Mouse (Mus musculus) G1E-ER4 (cell line): ENCODE data around the gene Smad6. TPM values are rescaled to one million over a fixed set of nuclear protein-coding genes. Genes with fewer than 3 reads are reported as not detected.

Source experiments
- GATA1 ChIP-seq: IDR thresholded peaks from one replicate; pipeline ENCODE4 v1.8.0; 2012; ENCODE audit warnings: low read length, inconsistent platforms
- polyA plus RNA-seq: library from polyadenylated mRNA; stranded (reverse); fragments of >175 nt; gene quantifications from 2 replicates; pipeline ENCODE4 v1.2.3, GENCODE M21; 2012

Gene Smad6
- polyA plus RNA-seq, 1 experiment: 14.2 TPM

DNA sequence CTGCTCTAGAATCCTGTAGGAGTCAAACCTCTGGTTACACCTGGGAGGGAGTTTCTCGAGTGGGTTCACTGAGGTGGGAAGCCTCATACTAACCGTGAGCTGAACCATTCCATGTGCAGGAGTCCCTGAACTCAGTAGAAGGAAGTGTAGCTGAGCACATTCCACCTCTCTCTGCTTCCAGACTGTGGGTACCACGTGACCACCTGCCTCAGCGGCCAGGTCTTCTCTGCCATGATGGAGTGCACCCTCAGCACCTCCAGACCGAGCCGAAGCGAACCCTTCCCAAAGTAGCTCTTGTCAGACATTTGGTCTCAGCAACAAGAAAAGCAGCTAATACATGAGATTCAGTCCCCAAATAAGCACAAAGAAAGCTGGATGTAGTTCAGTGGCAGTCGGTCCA lies 20.4 kb upstream of the Smad6 start:
- TF ChIP-seq GATA1: no peak

DNA sequence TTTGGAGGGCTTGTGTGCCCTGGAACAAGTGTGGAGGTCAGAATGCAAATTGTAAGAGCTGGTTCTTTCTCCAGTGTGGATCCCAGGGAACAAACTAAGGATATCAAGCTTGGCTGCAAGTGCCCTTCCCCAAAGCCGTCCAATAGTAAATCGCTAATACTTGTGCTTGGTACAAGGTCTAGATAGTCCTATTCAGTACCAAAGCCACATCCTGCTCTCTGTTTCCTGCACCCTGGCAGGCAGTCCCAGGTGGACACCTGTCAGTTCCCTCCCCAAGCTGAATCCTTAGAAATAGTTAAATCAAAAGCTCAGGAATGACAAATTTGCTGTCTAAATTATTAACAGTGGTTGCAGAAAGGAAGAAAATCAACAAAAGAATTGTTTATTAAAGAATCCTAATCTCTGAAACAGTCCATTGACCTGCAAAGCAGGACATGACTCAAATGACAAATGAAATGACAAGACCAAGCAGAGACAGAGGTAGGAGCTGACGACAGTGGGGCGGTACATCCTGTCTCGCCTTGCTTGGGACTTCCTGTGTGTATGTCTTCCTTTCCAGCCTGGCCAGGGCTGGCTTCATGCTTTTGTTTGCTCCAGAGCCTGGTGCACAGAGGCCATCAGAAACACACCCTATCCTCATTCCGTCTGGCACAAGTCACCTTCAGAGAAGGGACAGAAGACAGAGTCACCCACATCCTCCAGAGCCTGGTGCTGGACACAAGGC lies 8.2 kb upstream of the Smad6 start:
- no peak for TF ChIP-seq GATA1

DNA sequence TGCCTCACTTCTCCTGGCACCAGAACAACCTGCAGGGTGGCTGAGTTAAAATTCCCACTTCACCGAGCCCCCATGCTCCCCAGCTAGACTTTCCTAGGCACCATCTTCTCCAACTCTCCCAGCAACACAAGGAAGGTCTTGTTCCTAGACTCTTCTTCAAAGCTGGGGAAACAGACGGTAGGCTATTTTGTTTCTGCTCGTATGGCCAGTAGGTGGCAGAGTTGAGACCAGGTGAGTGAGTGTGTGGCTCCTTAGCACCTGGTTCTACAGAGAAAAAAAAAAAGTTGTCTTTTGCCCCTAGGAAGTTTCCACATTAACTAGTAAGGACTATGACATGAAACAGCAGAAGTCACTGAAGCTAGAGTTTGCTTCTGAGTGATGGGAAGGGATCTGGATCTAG lies 3.7 kb upstream of the Smad6 start:
- no peak for TF ChIP-seq GATA1

DNA sequence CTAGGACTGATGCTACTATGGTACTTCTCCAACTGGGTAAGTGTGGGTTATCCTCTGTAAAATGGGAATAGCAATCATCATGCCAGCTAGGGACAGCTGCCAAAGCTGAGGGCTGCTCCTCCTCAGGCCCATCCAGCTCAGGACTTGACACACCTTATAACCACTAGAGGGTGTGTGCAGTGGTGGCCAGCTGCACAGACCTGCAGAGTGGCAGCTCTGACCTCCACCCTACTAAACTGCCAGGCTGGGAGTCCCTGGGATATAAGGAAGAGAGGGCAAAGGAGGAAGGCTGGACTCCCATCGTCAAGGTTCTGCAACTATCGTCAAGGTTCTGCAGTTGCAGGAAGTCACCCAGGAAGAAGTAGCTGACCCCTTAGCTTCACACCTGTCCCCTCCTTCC lies 3.1 kb upstream of the Smad6 start:
- no peak for TF ChIP-seq GATA1

DNA sequence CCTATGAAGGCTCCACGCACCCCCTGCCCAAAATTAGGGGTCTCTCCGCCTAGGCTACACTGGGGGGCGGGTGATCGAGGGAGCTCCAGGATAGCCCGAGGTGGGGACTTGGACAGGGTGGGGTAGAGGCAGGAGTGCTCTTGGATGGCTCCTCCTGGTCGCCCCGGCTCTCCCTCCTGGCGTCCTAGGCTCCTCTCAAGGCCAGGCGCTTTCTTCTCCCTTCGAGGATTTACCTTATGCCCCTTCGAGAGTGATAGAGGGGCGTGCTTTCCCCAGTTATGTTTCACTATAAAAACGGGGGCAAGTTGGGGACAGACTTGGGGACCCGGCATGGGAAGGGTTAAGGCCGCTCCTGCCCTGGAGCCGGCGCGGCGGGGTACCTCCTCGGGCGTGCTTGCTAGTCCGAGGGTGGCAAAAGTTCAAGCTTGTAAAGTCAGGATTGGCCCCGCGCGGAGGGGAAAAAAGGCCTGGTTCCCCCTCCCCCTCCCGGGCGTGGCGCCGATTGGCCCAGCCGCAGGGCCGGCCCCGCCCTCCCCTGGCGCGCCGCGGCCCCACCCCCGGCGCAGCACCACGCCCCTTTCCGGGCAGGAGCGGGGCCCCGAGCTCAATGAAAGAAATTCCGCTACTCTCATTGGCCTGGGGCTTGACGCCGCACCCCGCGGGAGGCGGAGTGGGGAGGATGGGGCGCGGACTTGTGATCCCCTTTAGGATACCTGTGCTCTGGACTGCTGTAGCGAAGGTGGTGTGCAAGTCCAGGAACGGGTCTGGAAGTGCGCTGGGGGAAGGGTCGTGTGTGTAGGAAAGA lies 905 bp upstream of the Smad6 start:
- no peak for TF ChIP-seq GATA1

DNA sequence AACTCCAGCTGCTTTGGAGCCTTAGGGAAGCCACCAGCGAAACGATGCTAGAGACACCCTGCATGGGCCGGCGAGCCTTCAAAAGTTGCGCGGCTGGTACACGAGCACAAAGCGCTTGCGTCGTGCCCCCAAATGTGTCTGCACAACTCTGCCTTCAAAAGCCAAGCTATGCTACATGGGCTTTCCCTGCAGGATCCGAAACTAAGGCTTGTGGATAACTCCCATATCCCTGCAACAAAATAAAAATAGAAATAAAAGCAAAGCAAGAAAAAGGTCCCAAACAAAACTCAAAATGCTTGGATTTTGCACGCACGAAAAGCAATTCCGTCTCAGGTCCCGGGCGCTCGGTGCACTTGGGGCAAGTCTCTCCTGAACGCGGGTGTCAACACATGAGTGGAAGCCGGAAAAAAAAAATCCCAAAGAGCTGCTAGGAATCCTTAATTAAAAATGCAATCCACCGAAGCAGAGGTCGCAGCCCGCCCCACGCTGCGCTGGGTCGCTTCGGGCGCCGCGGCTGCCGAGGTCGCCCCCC lies 474 bp downstream of the Smad6 start:
- TF ChIP-seq GATA1: no peak

DNA sequence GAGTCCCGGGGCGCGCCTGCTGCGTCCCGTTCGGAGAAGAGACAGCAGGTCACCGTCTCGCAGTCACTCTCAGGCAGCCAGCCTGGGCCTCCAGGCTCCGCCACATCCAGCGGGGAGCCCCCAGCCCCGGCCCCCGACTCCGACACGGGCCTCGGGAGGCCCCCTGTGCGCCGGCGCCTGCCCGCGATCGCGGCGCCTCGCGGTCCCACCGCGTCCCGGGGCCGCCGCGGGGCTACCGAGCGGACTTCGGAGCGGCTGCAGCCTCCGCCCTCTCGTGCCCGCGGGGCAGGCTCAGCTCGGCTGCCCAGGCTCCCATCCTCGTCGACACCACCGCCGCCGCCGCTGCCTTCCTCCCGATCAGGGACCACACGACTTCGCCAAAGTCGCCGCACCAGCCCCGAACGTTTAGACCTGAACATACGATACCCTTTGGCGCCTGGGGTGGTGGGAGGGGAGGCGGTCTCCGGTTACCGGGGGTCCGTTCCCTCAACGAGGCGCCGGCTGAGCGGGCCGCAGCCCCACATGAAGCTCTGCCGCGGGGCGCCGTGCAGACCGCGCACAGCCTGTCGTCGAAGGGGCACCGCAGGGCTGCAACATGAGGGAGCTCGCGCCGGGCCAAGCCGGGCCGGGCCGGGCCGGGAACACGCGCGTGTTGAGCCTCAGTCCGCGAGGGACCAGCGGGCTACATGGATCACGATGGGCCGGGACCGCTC lies 1.1 kb downstream of the Smad6 start:
- TF ChIP-seq GATA1: no peak

DNA sequence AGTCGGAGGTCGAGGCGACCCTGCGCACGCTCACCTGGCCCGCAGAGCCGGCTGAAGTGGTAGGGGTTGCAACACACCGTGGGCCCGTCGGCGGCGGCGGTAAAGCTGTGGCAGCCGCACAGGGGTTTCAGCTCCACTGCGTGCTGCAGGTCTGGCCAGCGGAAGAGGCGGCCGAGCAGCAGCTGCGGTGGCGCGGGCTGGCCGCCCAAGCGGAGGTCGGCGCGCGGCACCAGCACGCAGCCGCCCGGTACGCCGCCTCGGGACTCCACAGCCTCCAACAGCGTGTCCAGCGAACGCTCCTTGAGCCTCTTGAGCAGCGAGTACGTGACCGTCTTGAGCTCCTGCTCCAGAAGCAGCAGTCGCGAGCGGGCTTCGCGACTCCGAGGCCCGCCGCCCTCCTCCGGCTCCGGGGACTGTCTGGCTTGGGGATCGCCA lies 1.7 kb downstream of the Smad6 start:
- no peak for TF ChIP-seq GATA1

DNA sequence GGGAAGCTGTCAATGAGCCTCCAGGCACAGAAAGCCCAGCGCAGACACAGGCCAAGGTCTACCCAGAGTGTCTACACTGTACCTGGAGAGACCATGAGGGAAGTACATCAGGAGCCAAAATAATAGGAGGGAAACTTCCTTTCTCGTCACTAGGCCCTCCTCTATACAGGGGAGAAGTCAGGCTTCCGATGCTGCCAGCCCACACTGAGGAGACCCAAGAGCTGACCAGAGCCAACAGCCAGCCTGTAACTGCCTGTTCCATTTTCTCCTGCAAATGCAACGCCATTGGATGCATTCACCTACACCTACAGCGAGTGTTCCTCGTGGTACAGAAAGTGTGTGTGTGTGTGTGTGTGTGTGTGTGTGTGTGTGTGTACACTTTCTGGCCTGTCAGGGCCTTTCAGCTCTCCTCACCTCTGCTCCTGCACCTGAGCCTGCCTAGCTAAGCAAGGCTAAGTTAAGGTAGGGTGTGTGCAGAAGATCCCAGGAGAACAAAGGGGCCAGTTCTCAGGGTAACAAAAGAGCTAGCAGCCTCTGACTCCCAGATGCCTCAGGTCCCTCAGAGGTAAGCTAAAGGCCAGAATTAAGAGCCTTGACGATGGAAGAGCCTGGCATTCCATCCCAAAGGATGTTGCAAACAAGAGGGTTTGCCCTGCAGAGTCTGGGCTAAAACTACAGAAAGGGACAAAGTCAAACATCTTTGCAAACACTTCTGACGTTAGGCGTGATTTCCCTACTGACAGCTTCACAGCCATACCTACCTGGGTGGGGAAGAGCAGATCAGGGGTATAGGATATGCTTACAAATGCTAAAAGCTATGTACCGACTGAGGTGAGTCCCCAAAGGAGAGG lies 2.6 kb downstream of the Smad6 start:
- TF ChIP-seq GATA1: no peak

DNA sequence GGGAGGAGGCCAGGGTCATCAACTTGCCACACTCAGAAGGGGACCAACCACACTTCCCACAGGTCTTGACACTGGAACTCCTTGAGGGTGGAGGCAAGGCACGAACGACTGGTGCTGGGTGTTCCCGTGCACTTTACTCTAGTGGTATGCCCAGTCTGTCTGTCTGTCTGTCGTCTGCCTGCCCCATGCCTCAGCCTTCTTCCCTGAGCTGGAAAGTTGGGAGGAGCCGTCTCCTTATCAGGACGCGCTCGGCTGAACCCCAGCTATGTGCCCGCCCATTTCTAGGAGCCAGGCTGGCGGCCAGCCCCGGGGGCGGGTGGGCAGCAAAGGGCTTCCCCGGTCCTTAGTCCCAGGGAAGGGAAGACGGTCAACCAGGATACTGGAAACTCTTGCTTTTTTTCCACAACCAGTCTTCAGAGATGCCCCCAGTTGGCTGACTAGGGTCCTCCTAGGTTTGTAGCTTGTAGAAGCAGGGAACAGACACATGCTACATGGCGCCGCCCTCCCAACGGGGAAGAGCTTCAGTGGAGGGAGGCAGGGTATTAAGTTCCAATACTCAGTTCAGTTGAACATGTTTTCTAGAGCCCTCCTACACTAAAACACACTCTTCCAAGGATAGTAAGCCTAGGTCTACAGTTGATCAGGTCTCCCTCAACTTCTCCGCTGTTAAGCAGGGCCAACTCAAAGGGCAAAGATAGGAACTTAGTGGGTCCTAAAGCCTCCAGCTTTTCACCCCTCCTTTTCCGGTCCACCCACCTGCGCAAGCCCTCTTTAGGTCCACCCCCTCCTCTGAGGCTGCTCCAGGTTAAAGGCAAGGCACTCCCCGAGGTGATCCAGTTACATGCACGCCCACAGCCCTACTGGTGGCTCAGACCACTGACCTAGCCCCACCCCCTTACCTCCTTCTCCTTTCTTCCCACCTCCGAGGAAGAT lies 3.7 kb downstream of the Smad6 start:
- no peak for TF ChIP-seq GATA1

DNA sequence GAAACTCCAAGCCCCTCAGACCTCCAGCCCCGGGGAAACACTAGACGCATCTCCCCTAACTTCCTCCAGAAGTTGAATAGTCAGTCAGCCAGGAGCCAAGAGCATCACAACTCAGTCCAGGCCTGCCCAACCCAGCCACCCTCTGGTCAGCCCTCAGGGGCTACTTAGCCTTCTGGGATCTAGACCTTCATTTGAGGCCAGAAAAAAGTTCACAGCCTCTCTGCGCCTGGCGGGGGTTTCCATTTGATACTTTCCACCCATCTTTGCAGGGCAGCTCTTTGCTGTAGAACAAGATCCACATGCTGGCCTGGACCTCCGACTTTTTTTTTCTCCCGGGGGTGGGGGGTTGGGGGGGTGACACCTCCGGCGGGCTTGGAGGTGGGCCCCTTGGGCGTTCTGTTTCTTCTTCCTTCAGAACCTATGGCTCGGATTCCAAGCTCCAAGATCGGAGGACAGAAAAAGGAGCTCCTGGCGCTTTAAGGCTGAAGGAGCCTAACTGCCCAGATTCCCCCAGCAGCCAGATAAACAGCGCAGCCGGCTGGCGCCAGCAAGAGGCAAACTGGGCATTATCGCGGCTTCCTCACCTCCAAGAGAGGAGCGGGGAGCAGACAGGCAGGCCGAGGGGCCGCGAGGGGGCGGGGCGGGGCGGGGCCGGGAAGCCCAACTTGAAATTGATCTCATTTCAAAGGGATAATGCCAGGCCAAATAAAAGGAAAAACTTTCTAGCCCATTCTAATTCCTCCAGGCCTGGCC lies 5.0 kb downstream of the Smad6 start:
- TF ChIP-seq GATA1: no peak

DNA sequence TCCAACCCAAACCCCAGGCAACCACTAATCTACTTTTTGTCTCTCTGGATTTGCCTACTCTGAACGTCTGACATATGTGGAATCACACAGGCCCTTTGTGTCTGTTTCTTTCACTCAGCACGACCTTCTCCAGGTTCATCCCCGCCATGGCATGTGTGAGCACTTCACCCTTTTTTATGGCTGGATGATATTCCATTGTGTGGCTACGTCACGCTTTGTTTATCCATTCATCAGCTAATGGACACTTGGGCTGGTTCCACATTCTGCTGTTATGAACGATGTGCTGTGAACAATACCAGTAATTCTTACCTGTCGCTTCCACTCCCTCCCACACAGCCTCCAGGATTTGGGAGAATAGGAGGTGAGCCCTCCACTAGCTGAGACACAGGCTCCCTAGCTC lies 5.8 kb downstream of the Smad6 start:
- TF ChIP-seq GATA1: no peak

DNA sequence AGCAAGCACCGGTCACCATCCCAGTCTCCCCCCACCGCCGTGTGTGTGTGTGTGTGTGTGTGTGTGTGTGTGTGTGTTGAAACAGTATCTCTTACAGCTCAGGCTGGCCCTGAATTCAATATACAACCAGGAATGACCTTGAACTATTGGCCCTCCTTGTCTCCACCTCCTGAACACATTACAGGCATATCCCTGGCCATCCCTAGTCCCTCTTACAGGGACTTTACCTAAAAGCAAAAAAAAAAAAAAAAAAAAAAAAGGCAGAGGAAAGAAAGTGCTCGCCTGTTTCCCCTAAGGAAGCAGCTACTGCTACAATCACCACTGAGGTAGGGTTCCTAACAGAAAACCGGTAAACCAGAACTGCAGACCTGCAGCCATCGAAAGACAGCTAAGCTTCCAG lies 7.1 kb downstream of the Smad6 start:
- TF ChIP-seq GATA1: no peak

DNA sequence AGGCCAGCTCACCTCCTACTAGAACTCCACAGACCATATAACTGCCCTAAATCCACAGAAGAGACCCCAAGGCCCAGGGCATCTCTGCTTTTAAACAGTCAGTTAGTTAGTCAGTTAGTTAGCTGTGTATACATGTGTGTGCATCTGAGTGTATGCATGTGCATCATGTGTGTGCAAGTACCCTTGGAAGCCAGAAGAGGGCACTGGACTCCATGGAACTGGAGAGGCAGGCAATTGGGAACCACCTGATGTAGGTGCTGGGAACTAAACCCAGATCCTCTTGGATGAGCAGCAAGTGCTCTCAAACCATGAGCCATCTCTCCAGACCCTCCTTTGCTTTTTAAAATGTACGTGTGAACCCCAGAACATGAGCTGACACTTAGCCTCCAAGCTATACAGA lies 10.5 kb downstream of the Smad6 start:
- no peak for TF ChIP-seq GATA1
